Mouse (Mus musculus) limb, embryonic 13.5 days (tissue): ENCODE measurements around the gene Hist1h3c. TPM values are rescaled to one million over a fixed set of nuclear protein-coding genes. Genes with fewer than 3 reads are reported as not detected.
"Not testable (repeated sequence)": the region's sequence is repeated elsewhere in the genome, so short reads cannot be mapped to it uniquely, and the experiment has no call there.

ENCODE experiments used
- ATAC-seq: fragments of 200-750 bp; cut with Nextera tagmentation; 2 replicates; pipeline ENCODE4 v1.8.0; 2017; ENCODE audit warnings: low read depth, moderate number of reproducible peaks, moderate TSS enrichment; ENCODE audit not compliant: low FRiP score
- H3K27ac ChIP-seq: fragments of 300-500 bp; sonication (generic); 2 replicates; pipeline ENCODE4 v1.5.1; 2015; ENCODE audit warnings: inconsistent platforms, mild to moderate bottlenecking, moderate library complexity
- H3K27me3 ChIP-seq: fragments of 300-500 bp; sonication (generic); 2 replicates; pipeline ENCODE4 v1.6.1; 2015; ENCODE audit warnings: mild to moderate bottlenecking, inconsistent platforms
- H3K36me3 ChIP-seq: fragments of 300-500 bp; sonication (generic); 2 replicates; pipeline ENCODE4 v1.6.1; 2015; ENCODE audit warnings: inconsistent platforms, mild to moderate bottlenecking, moderate library complexity
- H3K4me1 ChIP-seq: fragments of 300-500 bp; sonication (generic); 2 replicates; pipeline ENCODE4 v1.6.1; 2015; ENCODE audit warnings: inconsistent platforms
- H3K4me2 ChIP-seq: fragments of 300-500 bp; sonication (generic); replicated peaks from 2 replicates; pipeline ENCODE4 v1.6.1; 2015; ENCODE audit warnings: inconsistent platforms, mild to moderate bottlenecking, moderate library complexity
- H3K4me3 ChIP-seq: fragments of 300-500 bp; sonication (generic); 2 replicates; pipeline ENCODE4 v1.5.1; 2015; ENCODE audit warnings: moderate library complexity, mild to moderate bottlenecking, inconsistent platforms
- H3K9ac ChIP-seq: fragments of 300-500 bp; sonication (generic); 2 replicates; pipeline ENCODE4 v1.6.1; 2015; ENCODE audit warnings: mild to moderate bottlenecking, inconsistent platforms
- H3K9me3 ChIP-seq: fragments of 300-500 bp; sonication (generic); 2 replicates; pipeline ENCODE4 v1.6.1; 2016; ENCODE audit warnings: inconsistent platforms
- WGBS: fragments of 180-500 bp; shearing (Covaris S2); methylation state at CpG from one replicate; pipeline ENCODE4 v1.1.7; 2015; 5-methylcytosine and 5-hydroxymethylcytosine counted together
- polyA plus RNA-seq: library from polyadenylated mRNA; unstranded; fragments of >200 nt; fragmentation: Nextera tagmentation; extraction: Ambion mirVana; gene quantifications from 2 replicates; pipeline ENCODE4 v1.2.1, GENCODE M21; 2015

Hist1h3c gene
- 17.7 and 20.6 TPM in 2 replicates for polyA plus RNA-seq

DNA sequence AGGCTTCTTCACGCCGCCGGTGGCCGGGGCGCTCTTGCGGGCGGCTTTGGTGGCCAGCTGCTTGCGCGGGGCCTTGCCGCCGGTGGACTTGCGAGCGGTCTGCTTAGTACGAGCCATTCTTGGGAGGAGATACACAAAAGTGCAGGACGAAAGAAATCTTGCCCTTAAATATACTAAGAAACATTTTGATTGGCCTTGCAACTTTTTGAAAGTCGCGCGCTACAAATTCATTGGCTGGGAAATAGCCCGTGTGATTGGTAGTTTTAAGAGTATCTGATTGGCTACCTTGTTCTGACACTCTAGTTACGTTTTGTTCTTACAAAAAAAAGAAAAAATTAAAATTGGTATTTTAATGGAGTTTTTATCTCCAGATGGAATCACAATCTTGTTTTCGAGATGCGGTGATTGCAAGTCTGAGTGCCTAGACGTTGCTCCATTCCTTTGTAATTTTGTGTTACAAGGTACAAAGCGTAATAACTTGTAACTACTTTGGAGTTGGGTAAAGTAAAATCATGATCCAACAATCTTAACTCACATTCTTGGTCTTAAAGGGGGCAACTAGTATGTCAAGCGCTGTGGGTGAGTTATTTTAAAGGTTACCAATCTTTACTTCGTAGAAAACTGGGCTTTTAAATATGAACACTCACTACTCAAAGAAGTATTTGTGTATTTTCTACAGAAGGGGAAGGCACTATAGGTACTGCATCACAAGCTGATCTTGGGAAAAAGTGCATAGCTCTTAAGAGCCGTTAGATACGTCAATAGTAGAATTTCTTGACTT, at the start of gene Hist1h3c:
TSS of gene Hist1h3c (minus strand) at position 222 of the 781 bp plus-strand sequence.
- under 1% methylated on average over 28 of the region's 28 CpGs for whole genome bisulfite sequencing
- Histone ChIP-seq H3K4me3 (peak within 1 kb of the TSS; percentile 49), H3K9me3 (no peaks in the 10 kb centered on the region), H3K36me3 (no peaks in the 10 kb centered on the region), H3K4me2 (peak within 1 kb of the TSS; percentile 69), H3K27ac (peak within 1 kb of the TSS; percentile 99), H3K4me1 (peaks cover 30% of the 10 kb centered on the region), H3K27me3 (no peaks in the 10 kb centered on the region), H3K9ac (peak within 1 kb of the TSS; percentile 73)
- peak; percentile 74 for ATAC-seq

DNA sequence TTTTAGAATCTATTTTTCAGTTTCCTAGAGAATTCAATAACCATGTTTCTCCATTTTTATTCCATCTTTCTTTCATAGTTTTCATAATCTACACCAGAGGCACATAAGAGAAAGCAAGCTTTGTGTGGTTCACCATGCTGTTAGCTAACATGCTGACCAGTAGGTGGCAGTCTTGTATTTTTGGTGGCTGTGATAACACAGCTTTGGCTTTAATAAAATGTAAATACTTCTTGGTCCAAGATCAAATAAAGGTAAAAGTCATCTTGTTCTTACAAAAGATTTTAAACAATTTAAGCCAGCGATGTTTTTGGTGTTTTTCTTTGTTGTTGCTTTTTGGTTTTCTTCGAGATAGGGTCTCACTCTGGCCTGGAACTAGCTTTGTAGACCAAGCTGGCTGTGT, 47.1 kb upstream of the Hist1h3c start:
- Histone ChIP-seq H3K27ac (no peak overlapping the region), H3K9me3 (no peaks in the 10 kb centered on the region), H3K9ac (no peak overlapping the region), H3K36me3 (no peaks in the 10 kb centered on the region), H3K4me3 (no peak overlapping the region), H3K4me2 (no peak overlapping the region), H3K4me1 (no peaks in the 10 kb centered on the region), H3K27me3 (no peaks in the 10 kb centered on the region)
- WGBS: 45% methylated on average over 2 of the region's 2 CpGs
- ATAC-seq: no peak

DNA sequence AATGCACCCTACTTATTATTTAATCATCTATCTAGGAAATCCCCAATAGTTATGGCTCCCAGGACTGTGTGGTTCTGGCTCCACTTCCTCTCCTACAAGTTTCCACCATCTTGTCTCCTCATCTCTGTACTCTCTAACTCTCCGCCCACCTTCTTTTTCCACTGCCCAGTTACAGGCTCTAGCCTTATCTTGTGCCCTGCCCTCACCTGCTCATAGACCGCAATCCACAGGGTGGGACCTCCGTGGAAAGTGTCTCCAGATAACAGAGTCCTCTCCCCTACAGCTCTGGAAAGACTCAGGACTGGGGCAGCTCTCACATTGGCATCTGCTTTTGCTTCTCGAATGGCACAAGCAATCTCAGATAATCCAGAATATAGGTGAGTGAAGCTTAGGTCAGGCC, 33.6 kb upstream of the Hist1h3c start:
- H3K9ac ChIP-seq: no peak overlapping the region
- H3K36me3 ChIP-seq: no peaks in the 10 kb centered on the region
- H3K27ac ChIP-seq: no peak overlapping the region
- ATAC-seq: no peak
- H3K4me3 ChIP-seq: no peak overlapping the region
- no peaks in the 10 kb centered on the region for H3K9me3 ChIP-seq
- H3K4me1 ChIP-seq: no peaks in the 10 kb centered on the region
- no peak overlapping the region for H3K4me2 ChIP-seq
- no peaks in the 10 kb centered on the region for H3K27me3 ChIP-seq
- WGBS: 86% methylated on average over 4 of the region's 4 CpGs

DNA sequence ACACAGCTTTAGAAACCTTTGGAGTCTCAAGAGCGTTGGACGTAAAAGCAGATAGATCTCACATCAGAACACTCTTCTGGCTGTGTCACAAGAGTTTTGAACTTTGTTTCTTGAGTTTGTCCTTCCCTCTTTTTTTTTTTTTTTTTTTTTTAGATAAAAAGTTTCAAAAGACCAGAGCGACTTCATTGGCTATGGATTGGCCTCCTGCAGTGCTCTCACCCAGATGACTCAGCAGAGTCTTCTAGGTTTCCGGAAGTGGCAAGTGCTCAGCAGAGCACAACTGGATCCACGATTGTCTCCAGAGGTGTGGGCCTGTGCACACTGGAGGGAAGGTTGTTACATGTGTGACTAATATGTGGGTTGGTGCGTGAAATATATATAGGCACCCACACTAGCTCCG, 32.9 kb upstream of the Hist1h3c start:
- H3K36me3 ChIP-seq: no peaks in the 10 kb centered on the region
- no peak for ATAC-seq
- no peak overlapping the region for H3K27ac ChIP-seq
- WGBS: 88% methylated on average over 7 of the region's 7 CpGs
- no peak overlapping the region for H3K4me3 ChIP-seq
- no peak overlapping the region for H3K4me2 ChIP-seq
- no peaks in the 10 kb centered on the region for H3K4me1 ChIP-seq
- H3K9ac ChIP-seq: no peak overlapping the region
- no peaks in the 10 kb centered on the region for H3K27me3 ChIP-seq
- H3K9me3 ChIP-seq: no peaks in the 10 kb centered on the region

DNA sequence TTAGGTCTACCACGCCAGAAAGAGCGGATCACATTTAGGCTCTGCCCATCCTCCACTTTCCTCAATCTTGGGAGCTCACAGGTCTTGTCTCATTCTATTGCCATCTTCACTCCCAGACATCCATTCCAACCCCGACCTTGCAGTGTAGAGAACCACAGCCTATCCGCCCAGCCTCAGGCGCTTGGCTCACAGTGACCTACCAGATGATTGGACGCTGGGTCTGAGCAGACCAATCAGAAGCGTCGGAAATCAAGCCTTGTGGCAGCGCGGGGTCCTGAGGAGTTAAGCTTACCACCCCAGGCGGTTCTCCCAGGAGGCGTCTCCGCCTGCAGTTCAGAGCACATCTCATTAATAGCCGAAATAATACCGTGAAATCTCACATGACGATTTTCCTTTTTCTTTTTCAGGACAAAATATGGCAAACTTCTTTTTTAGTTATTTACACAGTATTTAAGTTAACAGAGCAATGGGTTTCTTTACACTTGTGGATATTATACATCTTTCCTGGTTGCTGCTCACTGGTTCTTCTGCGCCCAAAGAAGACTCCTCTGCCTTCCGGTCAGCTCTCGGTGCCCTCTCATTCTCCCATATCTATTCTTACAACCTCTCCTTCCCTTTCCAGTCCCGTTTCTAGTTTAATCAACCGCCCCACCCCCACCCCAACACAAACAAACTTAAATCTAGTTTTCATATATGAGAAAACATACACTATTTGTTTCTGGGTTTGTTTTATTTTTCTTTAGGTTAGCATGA, 27.3 kb upstream of the Hist1h3c start:
- Histone ChIP-seq H3K36me3 (no peaks in the 10 kb centered on the region), H3K4me3 (no peak overlapping the region), H3K9ac (no peak overlapping the region), H3K4me2 (peak overlapping the region; percentile 52), H3K9me3 (no peaks in the 10 kb centered on the region), H3K4me1 (peaks cover 4% of the 10 kb centered on the region; the same call in 1 of the 2 replicates), H3K27ac (no peak overlapping the region), H3K27me3 (no peaks in the 10 kb centered on the region)
- WGBS: 24% methylated on average over 21 of the region's 21 CpGs
- ATAC-seq: peak; percentile 87

DNA sequence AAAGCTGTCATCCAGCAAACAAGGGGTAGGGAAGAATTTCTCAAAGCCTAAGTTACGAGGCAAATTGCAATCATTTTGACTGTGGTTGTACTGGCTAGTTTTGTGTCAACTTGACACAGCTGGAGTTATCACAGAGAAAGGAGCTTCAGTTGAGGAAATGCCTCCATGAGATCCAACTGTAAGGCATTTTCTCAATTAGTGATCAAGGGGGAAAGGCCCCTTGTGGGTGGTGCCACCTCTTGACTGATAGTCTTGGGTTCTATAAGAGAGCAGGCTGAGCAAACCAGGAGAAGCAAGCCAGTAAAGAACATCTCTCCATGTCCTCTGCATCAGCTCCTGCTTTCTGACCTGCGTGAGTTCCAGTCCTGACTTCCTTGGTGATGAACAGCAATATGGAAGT, 24.2 kb upstream of the Hist1h3c start, which contains the start of gene Trim38:
TSS of gene Trim38 (plus strand) at position 301 of the 400 bp plus-strand sequence.
- H3K9ac ChIP-seq, H3K27ac ChIP-seq, H3K4me3 ChIP-seq, H3K9me3 ChIP-seq, H3K36me3 ChIP-seq, ATAC-seq, H3K4me1 ChIP-seq, H3K27me3 ChIP-seq, H3K4me2 ChIP-seq: not testable (repeated sequence)
- WGBS: 81% methylated on average over 2 of the region's 2 CpGs

DNA sequence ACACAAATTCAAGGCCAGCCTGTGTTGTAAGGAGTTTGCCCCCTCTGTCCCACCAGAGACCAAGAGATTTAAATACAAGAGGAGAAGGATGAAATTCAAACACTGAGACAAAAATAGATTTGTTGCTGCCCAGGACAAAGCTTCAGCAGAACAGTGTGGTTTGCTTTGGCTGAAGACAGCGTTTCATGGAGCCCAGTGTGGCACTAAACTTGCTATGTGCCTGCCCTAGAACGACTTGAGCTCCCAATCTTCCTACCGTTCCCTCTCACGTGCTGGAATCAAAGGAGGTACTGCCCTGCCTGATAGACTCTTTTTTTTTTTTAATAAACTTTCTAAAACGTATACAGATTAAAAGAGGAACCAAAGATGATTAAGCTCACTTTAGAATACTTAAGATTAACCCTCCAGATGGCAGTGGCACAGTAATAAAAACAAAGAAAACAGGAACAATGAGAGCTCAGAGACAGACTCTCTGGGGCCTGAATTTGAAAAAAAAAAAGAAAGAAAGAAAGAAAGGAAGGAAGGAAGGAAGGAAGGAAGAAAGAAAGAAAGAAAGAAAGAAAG, 23.5 kb upstream of the Hist1h3c start:
- ATAC-seq: no peak
- H3K4me1 ChIP-seq: peaks cover 12% of the 10 kb centered on the region
- H3K4me2 ChIP-seq: no peak overlapping the region
- H3K27ac ChIP-seq: no peak overlapping the region
- H3K9me3 ChIP-seq: no peaks in the 10 kb centered on the region
- no peaks in the 10 kb centered on the region for H3K27me3 ChIP-seq
- H3K36me3 ChIP-seq: no peaks in the 10 kb centered on the region
- H3K4me3 ChIP-seq: no peak overlapping the region
- H3K9ac ChIP-seq: no peak overlapping the region
- 55% methylated on average over 5 of the region's 5 CpGs for WGBS

DNA sequence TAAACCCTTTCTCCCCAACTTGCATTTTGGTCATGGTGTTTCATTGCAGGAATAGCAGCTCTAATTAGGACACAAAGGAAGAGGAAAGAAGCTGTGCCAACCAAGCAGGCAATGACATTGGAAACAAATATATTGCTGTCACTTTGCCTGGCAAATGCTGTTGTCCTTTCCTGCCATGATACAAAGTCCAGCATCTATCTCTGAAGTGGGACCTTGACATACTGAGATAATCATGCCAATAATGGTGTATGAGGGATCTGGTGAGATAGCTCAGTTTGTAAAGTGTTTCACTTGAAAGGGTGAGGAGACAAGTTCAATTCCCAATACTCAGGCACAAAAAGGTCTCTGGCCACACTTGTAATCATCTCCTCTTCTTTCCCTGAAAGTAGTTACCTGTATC, 21.4 kb upstream of the Hist1h3c start:
- H3K4me3 ChIP-seq: no peak overlapping the region
- no peak overlapping the region for H3K27ac ChIP-seq
- H3K4me2 ChIP-seq: no peak overlapping the region
- peaks cover 9% of the 10 kb centered on the region for H3K4me1 ChIP-seq
- H3K9ac ChIP-seq: no peak overlapping the region
- no peaks in the 10 kb centered on the region for H3K36me3 ChIP-seq
- no peak for ATAC-seq
- H3K27me3 ChIP-seq: no peaks in the 10 kb centered on the region
- H3K9me3 ChIP-seq: no peaks in the 10 kb centered on the region

DNA sequence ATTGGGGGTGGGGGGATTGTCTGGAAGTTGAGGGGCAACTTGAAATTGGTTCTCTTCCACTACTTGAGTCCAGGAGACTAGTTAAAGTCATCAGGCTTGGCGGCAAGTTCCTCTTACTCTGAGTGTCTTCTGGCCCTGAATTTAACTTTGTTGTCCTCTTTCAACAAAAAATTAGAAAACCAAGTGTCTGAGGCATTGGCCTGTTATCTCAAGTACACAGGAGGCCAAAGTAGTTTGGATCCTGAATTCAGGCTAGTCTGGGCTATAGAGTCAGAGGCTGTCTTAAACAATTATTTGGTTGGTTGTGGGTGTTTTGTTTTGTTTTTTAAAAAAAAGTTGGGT, 19.7 kb upstream of the Hist1h3c start:
- H3K9me3 ChIP-seq: no peaks in the 10 kb centered on the region
- no peak overlapping the region for H3K4me3 ChIP-seq
- H3K4me2 ChIP-seq: peak overlapping the region; percentile 92; the same call in 1 of the 2 replicates
- peaks cover 14% of the 10 kb centered on the region for H3K4me1 ChIP-seq
- WGBS: 61% methylated on average over 1 of the region's 1 CpGs
- no peaks in the 10 kb centered on the region for H3K27me3 ChIP-seq
- H3K36me3 ChIP-seq: no peaks in the 10 kb centered on the region
- H3K27ac ChIP-seq: 0 out of 2 replicates have a peak overlapping the region, but pooled peaks have one; percentile 97
- ATAC-seq: no peak
- no peak overlapping the region for H3K9ac ChIP-seq

DNA sequence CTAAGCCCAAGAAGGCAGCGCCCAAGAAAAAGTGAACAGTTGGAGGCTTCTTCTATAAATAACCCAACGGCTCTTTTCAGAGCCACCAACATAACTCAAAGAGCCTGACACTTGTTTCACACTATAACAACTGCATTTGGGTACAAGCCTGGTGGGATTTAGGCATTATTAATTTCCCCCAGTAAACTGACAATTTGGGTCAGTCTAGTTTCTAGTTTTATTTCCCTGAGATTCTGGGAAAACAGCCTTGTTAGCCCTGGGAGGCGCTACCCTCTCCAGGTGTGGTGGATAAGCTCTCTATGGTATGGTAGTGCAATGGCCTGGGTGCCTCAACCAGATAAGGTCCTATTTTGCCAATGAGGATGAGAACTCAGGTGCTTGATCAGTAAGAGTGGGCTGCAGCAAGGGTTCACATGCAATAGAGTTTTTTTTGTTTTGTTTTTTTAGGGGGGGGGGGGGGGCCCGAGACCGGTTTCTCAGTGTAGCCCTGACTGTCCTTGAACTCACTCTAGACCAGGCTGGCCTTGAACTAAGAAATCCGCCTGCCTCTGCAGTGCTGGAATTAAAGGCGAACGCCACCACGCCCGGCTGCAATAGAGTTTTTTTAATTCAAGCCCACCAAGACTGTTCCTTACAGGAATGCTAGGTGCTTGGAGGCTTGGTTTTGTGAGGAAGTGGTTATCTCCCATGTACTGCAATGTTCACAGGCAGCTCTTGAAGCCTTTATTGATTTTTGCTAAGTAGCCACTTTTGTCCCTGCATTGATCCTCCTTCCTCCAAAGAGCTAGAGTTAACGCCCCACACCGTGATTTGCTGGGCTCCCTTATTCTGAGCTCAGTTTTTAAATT, 19.1 kb upstream of the Hist1h3c start:
- no peaks in the 10 kb centered on the region for H3K9me3 ChIP-seq
- ATAC-seq: no peak
- H3K4me3 ChIP-seq: peak overlapping the region; percentile 59
- peak overlapping the region; percentile 88 for H3K9ac ChIP-seq
- H3K27me3 ChIP-seq: no peaks in the 10 kb centered on the region
- H3K36me3 ChIP-seq: no peaks in the 10 kb centered on the region
- peaks cover 18% of the 10 kb centered on the region for H3K4me1 ChIP-seq
- 32% methylated on average over 12 of the region's 12 CpGs for WGBS
- H3K27ac ChIP-seq: peak overlapping the region; percentile 97
- peak overlapping the region; percentile 92 for H3K4me2 ChIP-seq

DNA sequence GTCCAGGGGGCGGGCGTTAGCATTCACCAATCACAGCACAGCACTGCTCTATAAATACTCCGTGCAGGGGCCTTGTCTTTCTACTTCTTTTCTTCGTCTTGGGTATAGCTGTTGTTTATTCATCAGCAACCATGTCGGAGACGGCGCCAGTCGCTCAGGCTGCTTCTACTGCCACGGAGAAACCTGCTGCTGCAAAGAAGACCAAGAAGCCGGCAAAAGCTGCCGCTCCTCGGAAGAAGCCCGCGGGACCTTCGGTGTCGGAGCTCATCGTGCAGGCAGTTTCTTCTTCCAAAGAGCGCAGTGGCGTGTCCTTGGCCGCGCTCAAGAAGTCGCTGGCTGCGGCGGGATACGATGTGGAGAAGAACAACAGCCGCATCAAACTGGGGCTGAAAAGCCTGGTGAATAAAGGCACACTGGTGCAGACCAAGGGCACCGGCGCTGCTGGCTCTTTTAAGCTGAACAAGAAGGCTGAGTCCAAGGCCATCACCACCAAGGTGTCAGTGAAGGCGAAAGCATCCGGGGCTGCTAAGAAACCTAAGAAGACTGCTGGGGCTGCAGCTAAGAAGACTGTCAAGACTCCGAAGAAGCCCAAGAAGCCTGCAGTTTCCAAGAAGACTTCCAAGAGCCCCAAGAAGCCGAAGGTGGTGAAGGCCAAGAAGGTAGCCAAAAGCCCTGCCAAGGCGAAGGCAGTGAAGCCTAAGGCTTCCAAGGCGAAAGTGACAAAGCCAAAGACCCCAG, 18.4 kb upstream of the Hist1h3c start, which contains the start of gene Hist1h1a:
TSS of gene Hist1h1a (plus strand) at position 81 of the 738 bp plus-strand sequence.
- H3K4me2 ChIP-seq: peak within 1 kb of the TSS; percentile 92
- H3K27ac ChIP-seq: peak within 1 kb of the TSS; percentile 97
- ATAC-seq: peak; percentile 70
- peak within 1 kb of the TSS; percentile 88 for H3K9ac ChIP-seq
- H3K4me3 ChIP-seq: peak within 1 kb of the TSS; percentile 59
- peaks cover 18% of the 10 kb centered on the region for H3K4me1 ChIP-seq
- H3K27me3 ChIP-seq: no peaks in the 10 kb centered on the region
- WGBS: 3% methylated on average over 34 of the region's 34 CpGs
- no peaks in the 10 kb centered on the region for H3K36me3 ChIP-seq
- H3K9me3 ChIP-seq: no peaks in the 10 kb centered on the region
